Mouse (Mus musculus): Measurements from ENCODE around the gene Ccdc153. TPM values are rescaled to one million over a fixed set of nuclear protein-coding genes. Genes with fewer than 3 reads are reported as not detected.

Ccdc153 gene
- polyA plus RNA-seq, 1 experiment from 2014 or later = 8.1 TPM

DNA sequence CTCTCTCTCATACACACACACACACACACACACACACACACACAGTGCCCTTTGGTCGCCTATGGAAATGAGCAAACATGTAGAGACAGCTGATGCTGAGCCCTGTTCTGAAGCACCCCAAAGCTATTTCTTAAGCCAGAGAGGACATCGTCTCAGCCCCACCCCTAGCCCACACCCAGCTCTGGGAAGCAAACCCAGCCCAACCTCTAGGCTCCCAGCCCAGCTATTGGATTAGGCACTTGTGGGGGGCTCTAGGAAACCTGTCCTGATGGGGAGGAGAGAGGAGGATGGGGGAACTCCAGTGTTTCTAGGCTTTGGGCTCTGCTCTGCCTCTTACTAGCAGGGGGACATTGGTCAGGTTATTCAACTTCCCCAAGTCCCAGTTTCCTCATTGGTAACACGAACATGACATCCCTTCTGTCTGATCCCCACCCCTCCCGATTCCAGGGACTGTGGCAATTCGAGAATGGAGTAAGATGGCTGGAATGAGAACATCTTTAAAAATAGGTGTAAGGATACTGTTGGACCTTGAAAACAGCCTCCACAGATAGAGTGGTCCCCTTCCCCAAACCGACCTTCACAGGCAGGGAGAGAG lies 45.9 kb downstream of the Ccdc153 start:
- no peak for DNase-seq (ENCODE audit: low spot score)

DNA sequence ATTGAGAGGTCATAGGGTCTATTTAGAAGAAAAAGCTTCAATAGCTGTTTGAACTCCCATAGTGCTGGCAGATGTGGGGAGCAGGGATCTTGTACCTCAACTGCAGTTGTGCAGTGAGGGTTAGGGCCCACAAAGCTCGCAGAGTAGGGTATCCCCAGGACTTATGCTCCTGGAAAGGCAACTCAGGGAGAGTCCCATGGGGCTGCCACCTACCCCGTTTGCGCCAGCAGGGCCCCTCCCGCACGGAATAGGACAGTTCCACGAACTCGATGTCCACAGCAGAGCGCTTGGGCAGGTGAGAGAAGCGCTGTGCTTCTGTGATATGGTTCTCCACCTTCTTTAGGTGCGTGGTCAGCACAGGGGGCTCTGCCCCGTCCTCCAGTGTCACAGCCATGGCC lies 46.5 kb downstream of the Ccdc153 start:
- DNase-seq (ENCODE audit: low spot score) = no peak

DNA sequence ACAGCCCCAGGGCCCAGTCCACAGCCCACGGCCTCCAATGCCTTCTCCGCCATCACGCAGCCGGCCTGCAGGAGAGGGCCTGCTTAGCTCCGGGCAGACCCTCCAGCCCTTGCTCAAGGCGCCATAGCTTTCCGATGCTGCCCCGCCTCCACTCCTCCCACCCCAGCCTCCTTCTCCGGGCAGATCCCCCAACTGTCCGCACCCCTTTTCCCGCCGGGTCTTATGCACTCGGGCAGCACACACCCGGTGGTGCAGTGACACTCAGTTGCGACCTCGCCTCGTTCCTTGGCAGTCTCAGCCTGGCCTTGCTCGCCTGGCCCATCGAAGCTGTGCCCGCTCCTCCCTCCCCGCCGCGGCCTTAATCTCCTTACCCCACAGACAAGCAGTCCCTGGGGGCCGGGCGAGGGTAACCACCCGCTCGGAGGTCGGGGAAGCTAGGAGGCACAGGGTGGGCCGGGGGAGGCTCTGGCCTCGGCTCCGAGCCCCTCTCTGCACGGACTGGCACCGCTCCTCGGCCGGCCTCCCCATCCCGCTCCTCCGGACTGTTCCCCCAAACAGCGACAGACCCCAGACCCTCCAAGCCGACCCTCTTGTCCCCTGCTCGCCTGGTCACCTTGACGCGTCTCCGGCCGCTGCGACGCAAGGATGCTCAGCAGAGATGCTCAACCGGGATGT lies 47.1 kb downstream of the Ccdc153 start:
- DNase-seq (ENCODE audit: low spot score) = no peak

DNA sequence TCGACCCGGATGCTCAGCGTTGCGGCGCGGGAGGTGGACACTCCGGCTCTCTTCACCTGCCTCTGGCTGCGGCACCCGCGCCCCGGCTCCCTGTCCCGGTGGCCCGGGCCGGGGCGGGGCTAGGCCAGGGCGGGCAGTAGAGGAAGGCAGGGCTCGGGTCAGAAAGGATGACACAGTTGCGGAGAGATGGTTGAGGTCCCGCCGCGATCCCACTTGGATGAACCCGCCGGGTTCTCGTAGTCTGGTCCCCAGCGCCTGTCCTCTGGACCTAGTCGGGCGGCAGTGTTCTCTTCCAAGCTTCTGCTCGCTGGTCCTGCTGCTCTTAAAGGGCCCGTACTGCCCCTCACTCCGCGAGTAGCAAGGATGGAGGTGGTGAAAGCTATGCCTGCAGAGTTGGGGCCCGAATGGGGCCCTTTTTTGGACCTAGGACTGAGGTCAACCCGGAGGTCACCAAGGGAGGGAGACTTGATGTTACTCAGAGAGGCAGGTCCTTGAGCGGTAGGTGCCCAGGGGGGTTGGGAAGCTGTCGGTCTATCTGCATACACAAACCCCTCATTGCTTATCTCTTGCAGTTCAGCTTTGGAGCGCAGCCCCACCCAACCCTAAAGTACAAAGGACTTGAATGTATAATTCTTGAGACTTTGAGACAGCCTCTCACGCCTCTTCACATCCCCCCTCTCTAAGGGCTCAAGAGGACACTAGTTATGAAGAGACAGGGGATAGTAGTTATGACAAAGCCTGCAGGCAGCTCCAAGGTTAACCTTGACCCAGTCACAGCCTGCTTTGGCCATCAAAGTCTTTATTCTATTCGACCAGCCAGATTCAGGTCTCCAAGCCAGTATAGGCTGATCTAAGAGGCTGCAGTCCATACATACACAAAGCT lies 47.8 kb downstream of the Ccdc153 start, which contains the start of gene Abcg4:
Abcg4 (minus strand) TSS at position 540 of the 883 bp plus-strand sequence.
- DNase-seq (ENCODE audit: low spot score) = no peak

DNA sequence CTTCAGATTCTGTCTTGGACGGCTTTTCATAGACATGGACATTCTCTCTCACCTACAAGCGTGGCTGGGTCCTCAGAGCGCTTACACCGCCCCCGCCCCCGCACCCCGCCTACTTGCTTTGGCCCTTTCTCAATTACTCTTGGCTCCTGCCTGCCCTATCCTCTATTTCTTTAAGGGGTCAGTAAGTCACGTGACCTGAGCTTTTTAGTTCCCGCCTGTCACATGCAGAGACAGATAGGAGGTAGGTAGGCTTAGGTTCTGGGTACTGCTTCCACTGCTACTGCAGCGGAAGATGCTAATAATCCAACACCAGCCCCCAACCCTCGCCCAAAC lies 48.4 kb downstream of the Ccdc153 start:
- DNase-seq (ENCODE audit: low spot score) = no peak

DNA sequence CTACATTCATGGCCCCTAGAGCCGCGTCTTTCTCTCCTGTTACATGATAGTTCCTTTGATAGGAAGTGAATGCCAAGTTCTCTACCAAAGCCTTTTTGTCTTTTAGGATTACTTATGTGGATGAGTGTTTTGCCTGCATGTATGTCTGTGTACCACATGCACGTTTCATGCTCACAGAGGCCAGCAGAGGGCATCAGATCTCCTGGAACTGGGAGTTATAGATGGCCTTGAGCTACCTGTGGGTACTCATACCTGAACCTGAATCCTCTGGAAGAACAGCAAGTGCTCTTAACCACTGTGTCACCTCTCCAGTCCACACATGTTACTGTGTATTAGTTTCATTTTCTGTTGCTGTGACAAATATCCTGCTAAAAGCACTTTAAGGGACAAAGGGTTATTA lies 52.0 kb downstream of the Ccdc153 start:
- peak; percentile 72 for DNase-seq (ENCODE audit: low spot score)

Other genes starting within 250 kb of the Ccdc153 start
- gene Thy1, start 197.3 kb upstream of the Ccdc153 start, polyA plus RNA-seq (2015; fragmentation: Nextera tagmentation; extraction: Ambion mirVana) = 415 and 436 TPM in 2 replicates
- 7.4 and 13.1 TPM in 2 replicates for gene Usp2, start 173.7 kb upstream of the Ccdc153 start, polyA plus RNA-seq (2015; fragmentation: Nextera tagmentation; extraction: Ambion mirVana)
- gene Mfrp, start 138.9 kb upstream of the Ccdc153 start, polyA plus RNA-seq (2015; fragmentation: Nextera tagmentation; extraction: Ambion mirVana) = not detected in 2 replicates
- 1.2 and 2.0 TPM in 2 replicates for gene C1qtnf5, start 133.4 kb upstream of the Ccdc153 start, polyA plus RNA-seq (2015; fragmentation: Nextera tagmentation; extraction: Ambion mirVana)
- gene Gm49380, start 127.2 kb upstream of the Ccdc153 start, polyA plus RNA-seq (2015; fragmentation: Nextera tagmentation; extraction: Ambion mirVana) = 0.05 and 0.10 TPM in 2 replicates
- gene Rnf26, start 127.2 kb upstream of the Ccdc153 start, polyA plus RNA-seq (2015; fragmentation: Nextera tagmentation; extraction: Ambion mirVana) = 52.3 and 53.4 TPM in 2 replicates
- 6.9 and 7.9 TPM in 2 replicates for gene Mcam, start 106.2 kb upstream of the Ccdc153 start, polyA plus RNA-seq (2015; fragmentation: Nextera tagmentation; extraction: Ambion mirVana)
- gene Cbl, start 6.6 kb upstream of the Ccdc153 start, polyA plus RNA-seq (2015; fragmentation: Nextera tagmentation; extraction: Ambion mirVana) = 51.9 and 60.4 TPM in 2 replicates
- 0.45 and 0.49 TPM in 2 replicates for gene Pdzd3, start 10.8 kb downstream of the Ccdc153 start, polyA plus RNA-seq (2015; fragmentation: Nextera tagmentation; extraction: Ambion mirVana)
- gene Nlrx1, start 27.9 kb downstream of the Ccdc153 start, polyA plus RNA-seq (2015; fragmentation: Nextera tagmentation; extraction: Ambion mirVana) = 5.9 and 6.3 TPM in 2 replicates
- gene Abcg4, start 47.9 kb downstream of the Ccdc153 start, polyA plus RNA-seq (2015; fragmentation: Nextera tagmentation; extraction: Ambion mirVana) = 0.09 and 0.12 TPM in 2 replicates
- gene Hinfp, start 65.0 kb downstream of the Ccdc153 start, polyA plus RNA-seq (2015; fragmentation: Nextera tagmentation; extraction: Ambion mirVana) = 22.4 and 22.6 TPM in 2 replicates
- 11.0 and 11.2 TPM in 2 replicates for gene C2cd2l, start 79.6 kb downstream of the Ccdc153 start, polyA plus RNA-seq (2015; fragmentation: Nextera tagmentation; extraction: Ambion mirVana)
- gene Dpagt1, start 85.3 kb downstream of the Ccdc153 start, polyA plus RNA-seq (2015; fragmentation: Nextera tagmentation; extraction: Ambion mirVana) = 25.7 and 25.8 TPM in 2 replicates
- 454 and 470 TPM in 2 replicates for gene H2afx, start 94.0 kb downstream of the Ccdc153 start, polyA plus RNA-seq (2015; fragmentation: Nextera tagmentation; extraction: Ambion mirVana)
- gene Hmbs, start 103.6 kb downstream of the Ccdc153 start, polyA plus RNA-seq (2015; fragmentation: Nextera tagmentation; extraction: Ambion mirVana) = 74.7 and 79.0 TPM in 2 replicates
- 30.1 and 30.5 TPM in 2 replicates for gene Vps11, start 121.0 kb downstream of the Ccdc153 start, polyA plus RNA-seq (2015; fragmentation: Nextera tagmentation; extraction: Ambion mirVana)
- gene Hyou1, start 138.8 kb downstream of the Ccdc153 start, polyA plus RNA-seq (2015; fragmentation: Nextera tagmentation; extraction: Ambion mirVana) = 13.1 and 18.5 TPM in 2 replicates
- 16.4 and 18.1 TPM in 2 replicates for gene Slc37a4, start 156.2 kb downstream of the Ccdc153 start, polyA plus RNA-seq (2015; fragmentation: Nextera tagmentation; extraction: Ambion mirVana)
- gene Rps25, start 166.5 kb downstream of the Ccdc153 start, polyA plus RNA-seq (2015; fragmentation: Nextera tagmentation; extraction: Ambion mirVana) = 3,300 and 3,396 TPM in 2 replicates
- gene Trappc4, start 166.9 kb downstream of the Ccdc153 start, polyA plus RNA-seq (2015; fragmentation: Nextera tagmentation; extraction: Ambion mirVana) = 166 and 171 TPM in 2 replicates
- 24.6 and 27.0 TPM in 2 replicates for gene Ccdc84, start 177.9 kb downstream of the Ccdc153 start, polyA plus RNA-seq (2015; fragmentation: Nextera tagmentation; extraction: Ambion mirVana)
- not detected in 2 replicates for gene Foxr1, start 200.5 kb downstream of the Ccdc153 start, polyA plus RNA-seq (2015; fragmentation: Nextera tagmentation; extraction: Ambion mirVana)
- gene Upk2, start 214.3 kb downstream of the Ccdc153 start, polyA plus RNA-seq (2015; fragmentation: Nextera tagmentation; extraction: Ambion mirVana) = 0.69 and 1.5 TPM in 2 replicates
- 3.2 and 4.4 TPM in 2 replicates for gene Bcl9l, start 242.1 kb downstream of the Ccdc153 start, polyA plus RNA-seq (2015; fragmentation: Nextera tagmentation; extraction: Ambion mirVana)